Mouse (Mus musculus) C2C12 (cell line): Measurements from ENCODE around the gene Fv1.

Experiments used
- CEBPB ChIP-seq: IDR thresholded peaks from one replicate; pipeline ENCODE4 v1.6.1; 2011; ENCODE audit warnings: low read depth, mild to moderate bottlenecking, control low read depth, moderate library complexity
- CTCF ChIP-seq: IDR thresholded peaks from one replicate; pipeline ENCODE4 v1.5.1; 2011; ENCODE audit not compliant: control insufficient read depth, insufficient read depth, insufficient read length
- MAX ChIP-seq: IDR thresholded peaks from one replicate; pipeline ENCODE4 v1.6.1; 2011; ENCODE audit warnings: mild to moderate bottlenecking, control low read depth
- MYOD1 ChIP-seq: IDR thresholded peaks from one replicate; pipeline ENCODE4 v1.6.1; 2011; ENCODE audit warnings: low read depth; ENCODE audit not compliant: control insufficient read depth, insufficient read length
- USF1 ChIP-seq: IDR thresholded peaks from one replicate; pipeline ENCODE4 v1.6.1; 2011; ENCODE audit warnings: low read depth, mild to moderate bottlenecking, control low read depth, moderate library complexity

DNA sequence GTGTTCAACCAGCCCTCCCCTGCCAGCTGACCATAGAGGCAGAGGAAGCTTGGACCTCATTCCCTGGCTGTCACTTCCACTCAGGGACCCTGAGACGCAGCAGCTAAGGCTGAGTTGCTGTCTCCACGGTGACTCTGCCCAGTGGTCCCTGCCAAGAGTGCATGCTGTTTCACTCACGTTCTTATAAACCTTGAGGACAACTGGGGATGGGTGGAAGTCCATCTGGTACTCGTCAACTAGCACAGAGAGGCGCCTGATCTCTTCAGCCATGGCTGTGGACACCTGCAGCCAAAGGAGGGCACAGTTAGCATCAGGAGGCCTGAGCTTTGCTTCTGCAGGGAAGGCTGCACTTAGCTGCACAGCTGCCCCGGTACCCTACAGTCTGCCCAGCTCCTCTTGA is 14.3 kb downstream of the Fv1 start:
- no peak for TF ChIP-seq CTCF
- no peak for TF ChIP-seq CEBPB
- TF ChIP-seq MAX = no peak
- no peak for TF ChIP-seq USF1
- TF ChIP-seq MYOD1 = no peak
